Mouse (Mus musculus) kidney, adult 2 months (tissue): ENCODE measurements at regions not wholly inside any gene's neighbourhood (a gene's known extent, or its start where the extent isn't known, plus 50 kb on each side); places are given as distances from the start of the nearest gene placed in this dataset.

Experiments
- CTCF ChIP-seq: fragments of 200-500 bp; conservative IDR thresholded peaks from 2 replicates; pipeline ENCODE4 v1.5.1; 2011; ENCODE audit warnings: low read depth, mild to moderate bottlenecking, control low read depth, low read length, moderate library complexity, mixed read lengths; ENCODE audit not compliant: insufficient read depth, insufficient read length
- POLR2A ChIP-seq: fragments of 200-500 bp; IDR thresholded peaks from one replicate; pipeline ENCODE4 v1.6.1; 2011; ENCODE audit warnings: low read depth, low read length, control low read depth

DNA sequence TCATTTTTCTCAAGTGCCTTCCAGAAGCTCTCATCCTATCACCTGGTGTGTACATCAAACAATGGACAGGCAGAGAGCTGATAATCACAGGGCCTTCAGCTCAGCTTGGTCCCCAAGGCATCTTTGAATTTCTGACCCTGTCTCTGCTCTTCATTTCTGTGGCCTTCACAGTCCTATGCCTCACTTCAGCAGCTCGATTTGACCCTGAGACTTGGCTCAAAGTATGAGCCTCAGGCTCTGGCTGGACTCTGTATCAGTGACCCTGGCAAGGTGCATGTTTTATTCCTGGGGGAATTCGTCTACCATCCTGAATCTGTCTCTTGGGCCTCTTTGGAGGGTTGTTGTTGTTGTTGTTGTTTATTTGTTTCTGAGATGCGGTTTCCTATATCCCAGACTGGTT is 60.6 kb upstream of the Gm10260 start:
- TF ChIP-seq POLR2A (no peak), CTCF (no peak)
